Mouse (Mus musculus) bone marrow macrophage, adult 2 months (primary cell): ENCODE measurements around the gene Gopc. TPM values are rescaled to one million over a fixed set of nuclear protein-coding genes. Genes with fewer than 3 reads are reported as not detected.
"Not testable (repeated sequence)": the region's sequence is repeated elsewhere in the genome, so short reads cannot be mapped to it uniquely, and the experiment has no call there.

ENCODE experiments used
- H3K27ac ChIP-seq: 2 replicates; pipeline ENCODE4 v1.5.1; 2012; ENCODE audit warnings: low read depth, low read length; ENCODE audit not compliant: insufficient read depth
- H3K4me1 ChIP-seq: 2 replicates; pipeline ENCODE4 v1.6.1; 2012; ENCODE audit warnings: low read length; ENCODE audit not compliant: control insufficient read depth, insufficient read depth
- H3K4me3 ChIP-seq: 2 replicates; pipeline ENCODE4 v1.5.1; 2012; ENCODE audit warnings: mild to moderate bottlenecking, low read length, moderate library complexity; ENCODE audit not compliant: insufficient read depth
- CTCF ChIP-seq: IDR thresholded peaks from 2 replicates; pipeline ENCODE4 v1.5.1; 2012; ENCODE audit warnings: low read depth, mild to moderate bottlenecking, low read length, moderate library complexity
- POLR2A ChIP-seq: IDR thresholded peaks from 2 replicates; pipeline ENCODE4 v1.6.1; 2012; ENCODE audit warnings: mild to moderate bottlenecking, low read depth, low read length, borderline replicate concordance
- polyA plus RNA-seq: library from polyadenylated mRNA; stranded (reverse); fragments of >200 nt; gene quantifications from 2 replicates; pipeline ENCODE4 v1.2.4, GENCODE M21; 2012; ENCODE audit not compliant: missing spikeins, insufficient read depth, insufficient read length

Gopc gene
- polyA plus RNA-seq, 1 experiment: 19.6 TPM

GRCm38 (mm10) chr10:52368376-52368775 lies 13.5 kb downstream of the Gopc start:
- H3K4me1 ChIP-seq: no peaks in the 10 kb centered on the region
- no peak overlapping the region for H3K27ac ChIP-seq
- H3K4me3 ChIP-seq: no peak overlapping the region
- TF ChIP-seq POLR2A (no peak), CTCF (no peak)

GRCm38 (mm10) chr10:52360862-52361609 lies 20.9 kb downstream of the Gopc start:
- no peak overlapping the region for H3K27ac ChIP-seq
- no peak overlapping the region for H3K4me3 ChIP-seq
- 0 out of 2 replicates have a peak, but pooled peaks cover 3% of the 10 kb centered on the region for H3K4me1 ChIP-seq
- TF ChIP-seq CTCF (no peak), POLR2A (no peak)

- 0 out of 2 replicates have a peak, but pooled peaks cover 3% of the 10 kb centered on the region for H3K4me1 ChIP-seq
- no peak overlapping the region for H3K27ac ChIP-seq
- no peak overlapping the region for H3K4me3 ChIP-seq
- no peak for TF ChIP-seq POLR2A
- no peak for TF ChIP-seq CTCF
Measured at GRCm38 (mm10) chr10:52360241-52360735, 21.6 kb downstream of the Gopc start.

- Histone ChIP-seq H3K4me3 (no peak within 1 kb of the TSS), H3K27ac (no peak within 1 kb of the TSS), H3K4me1 (0 out of 2 replicates have a peak, but pooled peaks cover 3% of the 10 kb centered on the region)
- TF ChIP-seq CTCF (no peak), POLR2A (no peak)
Measured at GRCm38 (mm10) chr10:52358467-52358866, 23.5 kb downstream of the Gopc start, which contains the start of gene Gm26741. Gene Gm26741 (plus strand): TSS chr10:52358767.

GRCm38 (mm10) chr10:52353184-52353583 lies 28.7 kb downstream of the Gopc start:
- Histone ChIP-seq H3K4me1 (no peaks in the 10 kb centered on the region), H3K4me3 (no peak overlapping the region), H3K27ac (no peak overlapping the region)
- TF ChIP-seq CTCF (no peak), POLR2A (no peak)

- not testable (repeated sequence) for H3K27ac ChIP-seq
Measured at GRCm38 (mm10) chr10:52343324-52343723, 38.6 kb downstream of the Gopc start.

DNA sequence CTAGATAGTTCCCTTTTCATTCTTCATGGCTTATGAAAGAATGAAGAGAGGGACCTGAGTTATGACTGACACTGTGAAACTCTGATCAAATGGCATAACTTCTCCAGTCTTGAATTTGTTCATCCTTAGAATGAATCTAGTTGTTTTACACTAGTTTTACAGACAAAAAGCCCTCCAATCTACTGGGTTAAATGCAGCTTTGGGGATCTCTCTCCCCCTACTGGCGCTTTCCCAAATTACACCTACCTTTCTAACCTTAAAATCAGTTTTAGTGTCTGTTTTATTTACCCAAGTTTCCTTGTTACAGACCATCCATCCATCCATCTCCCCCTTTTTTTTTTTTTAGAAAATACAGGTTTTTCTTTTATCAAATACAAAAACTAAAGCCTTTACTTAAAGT lies 50.9 kb downstream of the Gopc start:
- Histone ChIP-seq H3K4me1 (no peaks in the 10 kb centered on the region), H3K27ac (no peak overlapping the region), H3K4me3 (no peak overlapping the region)
- TF ChIP-seq POLR2A (no peak), CTCF (no peak)

More at GRCm38 (mm10) chr10:52343324-52343723, 38.6 kb downstream of the Gopc start:
- H3K4me3 ChIP-seq, H3K4me1 ChIP-seq: not testable (repeated sequence)

DNA sequence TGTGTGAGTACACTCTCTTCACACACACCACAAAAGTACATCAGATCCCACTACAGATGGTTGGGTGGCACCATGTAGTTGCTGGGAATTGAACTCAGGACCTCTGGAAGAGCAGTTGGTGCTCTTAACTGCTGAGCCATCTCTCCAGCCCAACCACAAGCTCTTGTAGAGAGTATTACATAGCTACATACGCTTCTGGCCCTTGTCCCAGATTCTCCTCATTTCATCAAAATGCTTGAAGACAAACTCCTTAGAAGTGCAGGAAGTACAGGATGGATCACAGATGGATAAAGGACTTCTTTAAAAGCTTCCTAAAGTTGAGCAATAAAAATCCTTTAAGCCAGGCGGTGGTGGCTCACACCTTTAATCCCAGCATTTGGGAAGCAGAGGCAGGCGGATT lies 60.0 kb downstream of the Gopc start:
- Histone ChIP-seq H3K27ac (no peak overlapping the region), H3K4me3 (no peak overlapping the region), H3K4me1 (no peaks in the 10 kb centered on the region)
- TF ChIP-seq CTCF: no peak
- TF ChIP-seq POLR2A: no peak

GRCm38 (mm10) chr10:52319506-52320286 lies 62.2 kb downstream of the Gopc start:
- Histone ChIP-seq H3K4me3 (no peak overlapping the region), H3K27ac (no peak overlapping the region), H3K4me1 (no peaks in the 10 kb centered on the region)
- TF ChIP-seq POLR2A: no peak
- no peak for TF ChIP-seq CTCF

GRCm38 (mm10) chr10:52309196-52309595 lies 72.7 kb downstream of the Gopc start:
- H3K27ac ChIP-seq: no peak overlapping the region

More at GRCm38 (mm10) chr10:52309196-52309595, 72.7 kb downstream of the Gopc start:
- TF ChIP-seq CTCF (no peak), POLR2A (no peak)
- Histone ChIP-seq H3K4me3 (no peak overlapping the region), H3K4me1 (no peaks in the 10 kb centered on the region)
